Mouse (Mus musculus) adrenal gland, postnatal 25 days (tissue): ENCODE measurements at regions not wholly inside any gene's neighbourhood (a gene's known extent, or its start where the extent isn't known, plus 50 kb on each side); places are given as distances from the start of the nearest gene placed in this dataset.
A peak's percentile ranks its signal among the peaks of the same experiment; 100 is the strongest.

Experiments used
- DNase-seq: peaks from one replicate; pipeline ENCODE4 v3.0.0; 2021; ENCODE audit warnings: mixed read lengths

- DNase-seq: peak; percentile 54
These were observed 118.3 kb downstream of the Snx10 start for GRCm38 (mm10) chr6:51641965-51642364.

DNA sequence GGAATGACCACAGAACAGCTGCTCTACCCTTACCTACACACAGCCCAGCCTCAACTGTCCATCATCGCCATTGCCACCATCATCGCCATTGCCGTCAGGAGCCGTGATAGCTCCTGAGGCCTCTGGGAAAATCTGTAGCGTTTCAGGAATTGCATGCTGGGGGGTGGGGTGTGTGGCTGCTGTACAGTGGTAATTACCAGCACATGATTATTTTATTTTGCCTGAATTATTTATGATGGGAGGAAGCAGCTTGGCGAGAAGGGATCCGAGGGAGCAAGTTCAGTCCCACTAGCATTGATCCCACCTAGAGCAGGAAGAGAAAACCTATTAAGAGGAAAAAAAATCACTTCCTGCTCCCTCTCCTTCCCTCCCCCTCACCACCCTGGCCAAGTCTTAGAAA, 125.1 kb downstream of the Snx10 start:
- no peak for DNase-seq

- no peak for DNase-seq
These were observed 130.1 kb downstream of the Snx10 start for GRCm38 (mm10) chr6:51653753-51654152.

GRCm38 (mm10) chr6:51654991-51655390, 131.3 kb downstream of the Snx10 start:
- DNase-seq: no peak

DNA sequence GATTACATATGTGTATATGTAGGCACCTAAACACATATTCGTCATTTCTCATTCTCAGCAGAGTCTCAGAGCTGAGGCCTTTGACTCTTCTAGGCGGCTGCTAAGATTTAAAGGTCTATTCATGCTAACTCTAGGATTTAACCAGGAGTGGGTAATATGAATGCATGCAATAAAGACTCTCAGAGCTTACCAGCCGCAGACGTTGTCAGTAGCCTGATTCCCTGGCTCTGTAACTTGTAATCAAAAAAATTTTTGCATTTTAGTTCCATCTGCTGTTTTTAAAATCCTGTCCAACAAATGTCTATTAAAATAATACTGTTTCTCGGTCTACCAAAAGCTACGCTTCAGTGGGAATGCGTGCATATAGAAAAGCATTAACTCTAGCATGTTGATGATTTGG, 132.4 kb downstream of the Snx10 start:
- DNase-seq: no peak

- DNase-seq: no peak
These were observed 133.4 kb downstream of the Snx10 start for GRCm38 (mm10) chr6:51656883-51657640.

GRCm38 (mm10) chr6:51658360-51658759, 134.7 kb downstream of the Snx10 start:
- no peak for DNase-seq

DNA sequence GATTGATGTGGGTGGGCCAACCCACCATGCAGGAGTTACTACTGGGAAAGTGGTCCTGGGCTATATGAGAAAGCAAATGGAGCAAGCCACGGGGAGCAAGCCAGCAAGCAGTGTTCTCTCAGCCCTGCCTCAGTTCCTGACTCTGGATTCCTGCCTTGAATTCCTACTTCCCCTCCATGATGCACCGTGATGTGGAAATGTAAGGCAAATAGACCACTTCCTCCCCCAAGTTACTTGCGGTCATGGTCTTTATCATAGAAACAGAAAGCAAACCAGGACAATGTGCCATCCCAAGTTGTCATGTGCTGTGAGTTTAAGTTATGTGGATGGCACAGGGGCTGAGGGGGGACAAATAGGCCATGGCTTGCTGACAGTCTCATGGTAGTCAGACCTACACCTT, 139.5 kb downstream of the Snx10 start:
- no peak for DNase-seq

DNA sequence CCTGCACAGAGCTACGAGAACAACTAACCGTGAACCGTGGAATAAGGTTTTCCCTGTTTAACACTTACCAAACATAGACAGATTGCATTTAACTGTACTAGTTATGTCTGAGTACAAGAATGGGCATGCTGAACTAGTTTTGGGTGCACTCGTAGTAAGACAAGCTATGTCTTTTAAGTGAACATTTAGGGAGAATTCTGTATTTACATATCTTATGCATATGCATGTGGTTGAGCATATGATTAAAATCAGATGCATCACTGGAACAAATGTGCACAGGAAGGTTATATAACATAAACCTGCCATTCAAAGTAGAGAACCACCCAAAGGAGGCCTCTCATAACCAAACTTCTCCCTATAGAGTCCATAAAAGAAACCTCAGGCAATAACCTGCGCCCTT, 140.3 kb downstream of the Snx10 start:
- DNase-seq: no peak

GRCm38 (mm10) chr6:51667022-51667421, 143.3 kb downstream of the Snx10 start:
- DNase-seq: no peak

DNA sequence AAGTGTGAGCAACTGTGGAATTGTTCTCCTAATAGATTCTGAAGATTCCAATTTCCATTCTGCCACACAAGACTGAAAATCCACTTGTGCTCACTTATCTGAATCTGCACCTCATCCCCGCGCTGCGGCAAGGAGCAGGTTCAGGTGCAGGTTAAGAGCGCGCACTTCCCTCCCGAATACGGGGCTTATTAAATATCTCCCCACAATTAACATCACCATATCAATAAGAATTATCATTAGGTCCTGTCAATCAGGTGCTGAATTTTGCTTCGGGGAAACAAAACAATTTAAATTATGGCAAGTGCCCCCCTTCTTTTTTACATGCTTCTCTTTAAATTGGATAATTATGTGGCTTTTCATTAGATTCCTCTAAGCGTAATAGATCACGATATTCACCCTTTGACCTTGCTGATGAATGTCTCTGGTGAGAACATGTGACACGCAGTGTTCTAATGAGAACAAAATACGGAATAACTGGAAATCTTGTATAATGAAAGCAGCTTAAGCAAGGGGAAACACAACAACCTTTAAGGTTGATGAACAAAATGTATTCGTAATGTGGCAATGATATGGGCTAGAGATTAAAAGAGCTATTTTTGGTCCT, 151.7 kb downstream of the Snx10 start:
- no peak for DNase-seq

DNA sequence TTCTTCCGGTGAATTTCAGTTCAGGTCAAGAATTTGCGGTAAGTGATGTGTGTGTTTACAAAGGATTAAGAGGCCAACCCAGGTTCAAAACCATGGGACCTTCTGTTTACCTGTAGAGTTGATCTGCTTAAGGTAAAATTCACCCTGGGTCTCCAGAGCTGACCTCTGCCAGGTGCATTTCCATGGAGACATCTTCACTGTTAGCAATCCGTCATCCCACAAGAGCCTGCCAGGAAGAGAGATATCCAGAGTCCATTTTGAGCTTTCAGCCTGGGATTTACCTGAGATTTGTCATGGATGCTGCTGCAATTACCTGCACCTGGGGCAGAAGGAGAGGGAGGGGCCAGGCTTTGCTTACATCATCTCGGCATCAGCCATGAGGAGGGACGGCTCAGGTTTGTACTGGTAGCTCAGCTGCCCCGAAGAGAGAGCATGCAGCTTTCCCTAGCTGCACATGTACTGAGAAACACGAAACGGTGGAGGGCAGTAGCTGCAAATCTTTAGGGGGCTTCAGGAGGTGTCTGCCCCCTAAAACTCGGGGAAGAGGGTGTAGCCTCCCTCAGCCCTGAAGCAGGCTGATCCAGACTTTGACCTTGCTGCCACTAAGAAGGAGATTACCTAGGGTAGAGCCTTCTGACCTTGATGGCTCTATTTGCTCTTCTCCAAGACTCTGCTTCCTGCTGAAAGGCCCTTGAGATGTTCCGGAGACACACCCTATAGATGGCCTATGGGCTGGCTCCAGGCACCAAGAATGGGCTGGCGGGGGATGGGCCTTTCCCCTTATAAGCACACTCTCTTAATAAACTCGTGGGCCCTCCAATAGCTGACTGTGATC, 153.7 kb downstream of the Snx10 start:
- no peak for DNase-seq

DNA sequence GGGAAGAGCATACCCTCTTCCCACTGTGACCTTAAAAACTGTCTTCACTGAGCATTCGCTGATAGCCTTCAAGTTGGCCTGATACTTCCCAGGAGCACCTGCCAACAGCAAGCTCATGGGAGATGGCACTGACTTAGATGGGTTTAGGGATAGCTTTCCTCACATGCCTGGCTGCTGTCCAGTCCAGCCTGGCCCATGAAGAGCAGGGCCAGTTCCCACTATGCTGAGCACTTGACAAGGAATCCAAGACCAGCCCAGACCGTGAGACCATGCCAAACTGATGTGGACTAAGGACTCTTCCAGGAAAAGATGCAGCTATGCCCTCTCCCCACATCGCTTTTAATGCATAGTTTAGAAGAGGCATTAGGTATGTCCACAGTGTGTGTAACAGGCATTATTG, 155.0 kb downstream of the Snx10 start:
- no peak for DNase-seq

GRCm38 (mm10) chr6:51680239-51680857, 156.6 kb downstream of the Snx10 start:
- DNase-seq: no peak

- DNase-seq: no peak
These were observed 159.4 kb downstream of the Snx10 start for GRCm38 (mm10) chr6:51683131-51683530.

GRCm38 (mm10) chr6:51685651-51686287, 162.1 kb downstream of the Snx10 start:
- DNase-seq: no peak

DNA sequence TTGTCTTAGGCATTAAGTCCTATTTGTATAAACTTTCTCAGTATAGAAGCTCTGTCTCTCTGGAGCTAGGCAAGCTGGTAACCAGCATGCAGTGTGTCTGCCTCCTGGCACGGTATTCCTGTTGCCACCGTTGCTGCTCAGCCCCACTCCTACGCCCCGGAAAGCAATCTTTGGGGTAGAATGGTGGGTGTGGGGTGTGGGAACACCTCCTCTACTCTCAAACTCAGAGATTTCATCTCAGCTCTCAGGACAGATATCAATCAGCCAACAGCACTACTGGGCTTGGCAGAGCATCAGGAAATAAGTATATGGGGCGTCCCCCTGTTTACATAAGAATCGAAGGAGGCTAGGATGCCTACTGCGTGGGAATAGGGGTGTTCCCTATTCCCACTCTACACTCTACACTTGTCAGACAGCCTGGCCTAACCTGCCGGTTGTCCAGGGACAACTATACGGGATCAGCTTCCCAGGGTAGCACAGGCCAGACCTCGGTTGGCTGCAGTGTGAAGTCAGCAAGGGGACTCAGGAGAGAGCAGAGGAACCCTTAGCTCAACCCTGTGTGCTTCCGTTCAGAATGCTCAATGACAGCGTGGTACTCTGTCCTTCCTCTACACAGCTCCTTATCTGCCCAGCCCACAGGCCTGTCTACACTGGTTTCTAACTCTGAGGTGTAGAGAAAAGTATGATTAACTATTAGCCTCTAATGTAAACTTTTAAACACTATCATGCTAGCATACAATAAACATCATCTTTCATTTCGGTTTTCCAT, 167.3 kb downstream of the Snx10 start:
- DNase-seq: no peak

- DNase-seq: no peak
These were observed 170.3 kb downstream of the Snx10 start for GRCm38 (mm10) chr6:51693984-51694383.

- peak; percentile 47 for DNase-seq
These were observed 172.7 kb downstream of the Snx10 start for GRCm38 (mm10) chr6:51696396-51696795.

DNA sequence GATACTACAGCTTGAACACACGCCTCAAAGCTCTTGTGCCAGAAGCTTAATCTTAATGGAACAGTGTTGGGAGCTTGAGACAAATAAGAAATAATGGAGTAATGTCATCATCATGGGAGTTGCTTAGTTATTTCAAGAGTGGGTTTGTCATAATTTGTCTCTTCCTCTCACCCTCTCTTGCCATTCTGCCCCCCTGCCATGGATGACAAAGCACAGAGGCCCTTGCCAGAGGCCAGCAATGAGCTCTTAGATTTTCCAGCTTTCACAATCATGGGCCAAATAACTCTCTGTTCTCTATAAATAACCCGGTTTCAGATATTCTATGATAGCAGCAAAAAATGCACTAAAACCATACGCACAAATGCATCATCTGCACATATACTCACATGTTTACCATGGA, 174.1 kb downstream of the Snx10 start:
- DNase-seq: peak; percentile 33

DNA sequence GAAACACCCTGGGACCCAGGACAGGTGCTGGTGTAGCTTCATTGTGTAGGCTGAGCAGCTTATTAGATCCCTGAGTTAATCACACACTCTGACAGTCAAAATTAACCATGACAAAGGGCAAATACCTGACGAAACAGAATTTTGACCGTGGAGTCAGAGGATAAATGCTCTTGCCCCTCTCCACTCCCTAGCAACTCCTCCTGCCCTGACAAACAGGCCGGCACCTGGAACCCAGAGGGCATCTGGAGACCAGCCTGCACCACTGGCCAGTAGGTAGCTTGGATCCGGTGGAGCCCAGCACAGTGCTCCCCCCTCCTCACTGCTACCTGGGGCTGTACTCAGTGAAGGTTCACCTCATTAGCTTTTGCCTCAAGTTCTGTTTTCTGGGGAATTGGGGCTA, 174.5 kb downstream of the Snx10 start:
- DNase-seq: no peak
